Mouse (Mus musculus) MEL (cell line): ENCODE data around the gene Wdr35.

ENCODE experiments used
- CTCF ChIP-seq, 3 experiments: IDR thresholded peaks in 2 of 3; conservative IDR thresholded peaks in 1 of 3; 2 replicates each; pipeline ENCODE4 v1.5.1; 2011 to 2012; ENCODE audit warnings: low read length in 3 of 3, low read depth in 2 of 3, mild to moderate bottlenecking in 2 of 3, improper control_type of control experiment in 1 of 3, inconsistent platforms in 1 of 3, mixed read lengths in 1 of 3, moderate library complexity in 1 of 3; ENCODE audit not compliant: control insufficient read depth in 1 of 3, insufficient read depth in 1 of 3, poor library complexity in 1 of 3, severe bottlenecking in 1 of 3
- MAX ChIP-seq: IDR thresholded peaks from 2 replicates; pipeline ENCODE4 v1.6.1; 2011; ENCODE audit warnings: low read length, improper control_type of control experiment
- MAZ ChIP-seq: IDR thresholded peaks from 2 replicates; pipeline ENCODE4 v1.6.1; 2012; ENCODE audit warnings: low read depth, mild to moderate bottlenecking, inconsistent platforms, low read length, improper control_type of control experiment
- USF2 ChIP-seq, 2 experiments: IDR thresholded peaks; 2 replicates each; pipeline ENCODE4 v1.6.1; 2011 to 2012; ENCODE audit warnings: improper control_type of control experiment in 2 of 2, low read length in 2 of 2, borderline replicate concordance in 1 of 2, inconsistent platforms in 1 of 2, low read depth in 1 of 2, mild to moderate bottlenecking in 1 of 2; ENCODE audit not compliant: insufficient read depth in 1 of 2

DNA sequence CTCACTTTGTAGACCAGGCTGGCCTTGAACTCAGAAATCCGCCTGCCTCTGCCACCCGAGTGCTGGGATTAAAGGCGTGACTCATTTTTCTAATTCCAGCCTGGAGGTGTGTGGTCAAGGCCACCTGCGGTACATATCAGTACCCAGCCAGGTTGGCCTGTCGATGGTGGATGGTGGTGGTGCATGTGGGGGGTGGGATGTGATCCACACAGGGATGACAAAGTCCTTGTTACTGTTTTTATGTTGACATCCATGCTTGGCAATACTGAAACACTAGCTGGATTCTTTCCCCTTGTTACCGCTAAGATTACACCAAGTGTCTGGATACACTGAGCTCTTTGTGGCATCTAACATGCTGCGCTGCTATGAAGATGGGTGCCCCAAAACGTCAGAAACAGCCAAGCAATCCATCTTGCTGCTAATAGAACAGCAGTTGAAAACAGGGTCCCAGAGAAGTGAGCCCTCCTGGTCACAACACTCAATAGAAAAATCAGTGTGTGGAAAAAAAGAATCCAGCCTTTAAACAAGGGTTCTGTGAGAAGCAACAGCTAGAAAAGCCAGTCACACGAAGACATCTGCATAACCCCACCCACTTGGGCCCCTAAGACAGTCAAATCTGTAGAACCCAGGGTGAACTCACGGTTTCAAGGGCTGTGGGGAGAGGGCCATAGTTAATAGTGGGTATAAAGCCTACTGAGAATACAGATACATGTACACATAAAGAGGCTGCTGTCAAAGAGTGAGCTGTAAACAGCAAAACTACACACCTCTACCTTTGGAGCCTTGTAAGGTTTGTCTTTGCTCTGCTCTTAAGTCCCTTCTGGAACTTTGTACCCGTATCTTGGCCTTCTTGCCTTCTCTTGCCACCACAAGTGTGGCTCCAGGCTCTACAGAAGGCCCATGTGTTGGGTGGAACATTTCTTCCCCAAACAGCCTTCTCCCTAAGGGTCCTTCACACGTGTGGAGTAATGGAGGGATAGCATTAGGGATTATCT is 33.4 kb upstream of the Wdr35 start:
- TF ChIP-seq MAZ (no peak), MAX (no peak), CTCF (IDR thresholded peaks at IDR 0.05 in 2 of 3, conservative IDR thresholded peaks at IDR 0.05 in 1 of 3; ENCODE audit: control insufficient read depth in 1 of 3, insufficient read depth in 1 of 3, low read depth in 2 of 3, low read length in 3 of 3, poor library complexity in 1 of 3, severe bottlenecking in 1 of 3) (no peak), USF2 (IDR thresholded peaks at IDR 0.05; ENCODE audit: borderline replicate concordance in 1 of 2, insufficient read depth in 1 of 2, low read depth in 1 of 2, low read length in 2 of 2) (no peak)
